ENCODE assay signal across 8 mouse cellular contexts in the genomic region with DNA sequence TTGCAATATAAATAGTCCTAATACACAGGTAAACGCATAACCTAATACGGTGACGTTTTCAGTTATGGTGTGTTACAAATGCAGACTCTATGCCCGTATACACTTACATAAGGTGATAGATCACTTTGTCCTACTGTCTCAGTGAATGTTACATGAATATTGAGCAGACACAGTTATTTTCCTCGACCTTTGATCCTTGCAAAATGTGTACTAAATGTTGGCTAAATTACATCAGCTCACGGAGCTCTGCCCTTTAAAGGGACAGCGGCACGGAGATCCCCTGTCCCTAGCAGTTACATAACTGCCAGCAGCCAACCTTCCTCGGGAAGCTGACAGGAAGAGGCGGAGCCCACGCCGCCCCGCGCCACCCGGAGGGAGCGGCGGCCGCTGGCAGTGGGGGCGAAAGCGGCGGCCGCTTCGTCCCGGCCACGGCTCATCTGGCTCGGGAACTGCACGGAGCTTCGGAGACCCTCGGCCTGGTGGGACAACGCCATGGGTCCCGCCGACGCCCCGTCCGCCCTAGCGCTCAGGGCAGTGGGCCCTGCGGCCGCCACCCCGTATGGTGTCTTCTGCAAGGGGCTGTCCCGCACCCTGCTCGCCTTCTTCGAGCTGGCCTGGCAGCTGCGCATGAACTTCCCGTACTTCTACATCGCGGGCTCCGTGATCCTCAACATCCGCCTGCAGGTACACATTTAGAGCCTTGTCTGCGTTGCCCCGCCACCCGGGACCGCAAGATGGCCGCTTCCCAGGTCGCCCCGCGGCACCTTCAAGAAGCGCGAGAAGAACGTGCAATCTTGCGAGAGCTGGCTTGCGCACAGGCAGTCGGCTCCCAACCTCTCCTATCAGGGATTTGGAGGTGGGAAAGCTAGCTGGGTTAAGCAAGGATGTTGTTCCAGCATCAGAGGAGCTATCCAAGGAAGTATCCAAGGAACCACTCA. TPM values are rescaled to one million over a fixed set of nuclear protein-coding genes. Genes with fewer than 3 reads are reported as not detected.
DNase-seq lines count a peak whose midpoint lies in the region; ATAC-seq and TF ChIP-seq lines count a peak whose summit lies in the region.

No protein-coding gene starts in this region.

- WGBS in heart, embryonic 12.5 days = 1% methylated on average over 58 of the region's 62 CpGs
- WGBS in kidney, postnatal 0 days = 1% methylated on average over 58 of the region's 62 CpGs
- 2% methylated on average over 61 of the region's 62 CpGs for WGBS in liver, embryonic 11.5 days
- WGBS in stomach, embryonic 14.5 days = 2% methylated on average over 62 of the region's 62 CpGs

- H3K4me1 ChIP-seq in heart, embryonic 12.5 days (replicated peaks) = no peaks in the 10 kb centered on the region
- no peaks in the 10 kb centered on the region for H3K4me1 ChIP-seq in kidney, postnatal 0 days (replicated peaks; ENCODE audit: insufficient read depth, low read length)
- no peaks in the 10 kb centered on the region for H3K4me1 ChIP-seq in liver, embryonic 11.5 days (replicated peaks; ENCODE audit: control insufficient read depth, insufficient read depth, low read length)
- no peaks in the 10 kb centered on the region for H3K4me1 ChIP-seq in stomach, embryonic 14.5 days (ENCODE audit: control insufficient read depth, insufficient read depth, low read length)

- H3K9ac ChIP-seq in heart, embryonic 12.5 days = peak overlapping the region; percentile 98
- H3K9ac ChIP-seq in kidney, postnatal 0 days (ENCODE audit: low read depth, low read length) = peak overlapping the region; percentile 96
- H3K9ac ChIP-seq in liver, embryonic 11.5 days (ENCODE audit: low read depth, low read length) = peak overlapping the region; percentile 88
- peak overlapping the region; percentile 89 for H3K9ac ChIP-seq in stomach, embryonic 14.5 days (replicated peaks; ENCODE audit: low read depth, low read length)

- peak overlapping the region; percentile 61 for H3K4me2 ChIP-seq in heart, embryonic 12.5 days
- peak overlapping the region; percentile 69 for H3K4me2 ChIP-seq in kidney, postnatal 0 days (ENCODE audit: low read length)
- peak overlapping the region; percentile 75 for H3K4me2 ChIP-seq in liver, embryonic 11.5 days
- H3K4me2 ChIP-seq in stomach, embryonic 14.5 days (replicated peaks; ENCODE audit: low read depth, low read length) = peak overlapping the region; percentile 48

- no peak for TF ChIP-seq CTCF in kidney, postnatal 0 days (IDR thresholded peaks at IDR 0.05; ENCODE audit: low read depth)

- peak overlapping the region; percentile 97 for H3K27ac ChIP-seq in heart, embryonic 12.5 days (ENCODE audit: poor library complexity, severe bottlenecking)
- H3K27ac ChIP-seq in kidney, postnatal 0 days = peak overlapping the region; percentile 99
- peak overlapping the region; percentile 92 for H3K27ac ChIP-seq in liver, embryonic 11.5 days (ENCODE audit: low read depth, low read length)
- H3K27ac ChIP-seq in stomach, embryonic 14.5 days (ENCODE audit: low read length) = peak overlapping the region; percentile 90

- no peaks in the 10 kb centered on the region for H3K9me3 ChIP-seq in heart, embryonic 12.5 days (replicated peaks)
- no peaks in the 10 kb centered on the region for H3K9me3 ChIP-seq in kidney, postnatal 0 days (replicated peaks; ENCODE audit: low read length)
- H3K9me3 ChIP-seq in liver, embryonic 11.5 days (ENCODE audit: control insufficient read depth, low read length) = no peaks in the 10 kb centered on the region
- no peaks in the 10 kb centered on the region for H3K9me3 ChIP-seq in stomach, embryonic 14.5 days (ENCODE audit: control insufficient read depth, low read depth, low read length)

- no peaks in the 10 kb centered on the region for H3K27me3 ChIP-seq in heart, embryonic 12.5 days (replicated peaks)
- no peaks in the 10 kb centered on the region for H3K27me3 ChIP-seq in kidney, postnatal 0 days (ENCODE audit: insufficient read depth, low read length)
- no peaks in the 10 kb centered on the region for H3K27me3 ChIP-seq in liver, embryonic 11.5 days (replicated peaks; ENCODE audit: control insufficient read depth, insufficient read depth, low read length)
- H3K27me3 ChIP-seq in stomach, embryonic 14.5 days (ENCODE audit: control insufficient read depth, insufficient read depth, low read length) = no peaks in the 10 kb centered on the region

- peak; percentile 81 for ATAC-seq in erythroid progenitor cell, adult 5-6 weeks (replicated peaks; ENCODE audit: low FRiP score, poor library complexity, severe bottlenecking)
- peak; percentile 94 for ATAC-seq in heart, embryonic 12.5 days (ENCODE audit: insufficient number of reproducible peaks, low FRiP score)
- peak; percentile 98 for ATAC-seq in kidney, postnatal 0 days (replicated peaks; ENCODE audit: low FRiP score, low read depth)
- peak; percentile 97 for ATAC-seq in liver, embryonic 11.5 days (replicated peaks; ENCODE audit: low FRiP score)
- ATAC-seq in stomach, embryonic 14.5 days (ENCODE audit: insufficient number of reproducible peaks, insufficient read depth, low FRiP score, low read depth) = peak; percentile 96

- DNase-seq in CD4-positive helper T cell, adult 2 months (ENCODE audit: low read depth, low spot score) = peak; percentile 83
- peak; percentile 81 for DNase-seq in brain, embryonic 18.5 days (ENCODE audit: low read depth, low spot score)
- DNase-seq in kidney, postnatal 0 days (ENCODE audit: low spot score) = peak; percentile 93
- DNase-seq in liver, embryonic 11.5 days (ENCODE audit: low spot score) = peak; percentile 78
- peak; percentile 84 for DNase-seq in naive thymus-derived CD4-positive, alpha-beta T cell, adult 2 months (ENCODE audit: low read depth)

- H3K36me3 ChIP-seq in heart, embryonic 12.5 days = peaks cover 7% of the 10 kb centered on the region
- 0 out of 2 replicates have a peak, but pooled peaks cover 2% of the 10 kb centered on the region for H3K36me3 ChIP-seq in kidney, postnatal 0 days (ENCODE audit: insufficient read depth, low read length)
- H3K36me3 ChIP-seq in liver, embryonic 11.5 days (ENCODE audit: control insufficient read depth, insufficient read depth, low read length) = peaks cover 2% of the 10 kb centered on the region; the same call in 1 of the 2 replicates
- peaks cover 5% of the 10 kb centered on the region; the same call in 1 of the 2 replicates for H3K36me3 ChIP-seq in stomach, embryonic 14.5 days (ENCODE audit: control insufficient read depth, insufficient read depth, low read length)

- peak overlapping the region; percentile 90 for H3K4me3 ChIP-seq in heart, embryonic 12.5 days
- H3K4me3 ChIP-seq in kidney, postnatal 0 days (replicated peaks; ENCODE audit: low read depth, low read length) = peak overlapping the region; percentile 67
- H3K4me3 ChIP-seq in liver, embryonic 11.5 days (ENCODE audit: low read depth, low read length) = peak overlapping the region; percentile 81
- peak overlapping the region; percentile 64 for H3K4me3 ChIP-seq in stomach, embryonic 14.5 days (ENCODE audit: low read depth, low read length)

RNA-seq across cellular contexts. Expression of a gene that starts 0.5 kb away (rescaled TPM):
- 13.0 and 13.4 TPM in 2 replicates for total RNA-seq in erythroid progenitor cell, adult 5-6 weeks (2015; ENCODE audit: low replicate concordance)
- total RNA-seq in erythroid progenitor cell, adult 5-6 weeks (2017; ENCODE audit: low replicate concordance) = 6.6 and 25.0 TPM in 2 replicates
- polyA plus RNA-seq in heart, embryonic 12.5 days (2016; fragmentation: Nextera tagmentation; extraction: Ambion mirVana) = 79.3 and 84.2 TPM in 2 replicates
- 114 and 119 TPM in 2 replicates for polyA plus RNA-seq in kidney, postnatal 0 days (2015; fragmentation: Nextera tagmentation; extraction: Ambion mirVana)
- polyA plus RNA-seq in liver, embryonic 11.5 days (2014; fragmentation: Nextera tagmentation; extraction: Ambion mirVana) = 41.0 and 43.3 TPM in 2 replicates
- 80.4 and 86.0 TPM in 2 replicates for polyA plus RNA-seq in stomach, embryonic 14.5 days (2014; fragmentation: Nextera tagmentation; extraction: Ambion mirVana)

RNA-seq across cellular contexts. Expression of a gene that starts 49.6 kb away (rescaled TPM):
- total RNA-seq in erythroid progenitor cell, adult 5-6 weeks (2015; ENCODE audit: low replicate concordance) = not detected in 2 replicates
- total RNA-seq in erythroid progenitor cell, adult 5-6 weeks (2017; ENCODE audit: low replicate concordance) = not detected in 2 replicates
- not detected in 2 replicates for polyA plus RNA-seq in heart, embryonic 12.5 days (2016; fragmentation: Nextera tagmentation; extraction: Ambion mirVana)
- not detected in 2 replicates for polyA plus RNA-seq in kidney, postnatal 0 days (2015; fragmentation: Nextera tagmentation; extraction: Ambion mirVana)
- polyA plus RNA-seq in liver, embryonic 11.5 days (2014; fragmentation: Nextera tagmentation; extraction: Ambion mirVana) = not detected in 2 replicates
- polyA plus RNA-seq in stomach, embryonic 14.5 days (2014; fragmentation: Nextera tagmentation; extraction: Ambion mirVana) = not detected in 2 replicates

Comparison
In these comparisons a context has a peak if more than half of its experiments do, and no peak if none do; other contexts are left out.
1. Peak in every context shown above with its lines: DNase-seq, ATAC-seq, H3K4me3 ChIP-seq and H3K27ac ChIP-seq.